Mouse (Mus musculus) ES-Bruce4 (cell line): ENCODE data around the gene Cpa4. TPM values are rescaled to one million over a fixed set of nuclear protein-coding genes. Genes with fewer than 3 reads are reported as not detected.

Source experiments
- H3K27ac ChIP-seq: 2 replicates; pipeline ENCODE4 v1.5.1; 2012; ENCODE audit warnings: low read length, inconsistent platforms; ENCODE audit not compliant: insufficient read depth
- H3K27me3 ChIP-seq: 2 replicates; pipeline ENCODE4 v1.6.1; 2012; ENCODE audit warnings: mild to moderate bottlenecking, low read length, inconsistent platforms; ENCODE audit not compliant: control insufficient read depth, poor library complexity, insufficient read depth, severe bottlenecking
- H3K36me3 ChIP-seq: 2 replicates; pipeline ENCODE4 v1.6.1; 2012; ENCODE audit warnings: inconsistent platforms, mild to moderate bottlenecking, low read length, moderate library complexity; ENCODE audit not compliant: control insufficient read depth, poor library complexity, insufficient read depth, severe bottlenecking
- H3K4me1 ChIP-seq: one replicate; pipeline ENCODE4 v1.8.1; 2011; ENCODE audit warnings: low read length; ENCODE audit not compliant: control insufficient read depth, insufficient read depth
- H3K4me3 ChIP-seq: 2 replicates; pipeline ENCODE4 v1.5.1; 2011; ENCODE audit warnings: low read depth, mild to moderate bottlenecking, low read length
- H3K9ac ChIP-seq: 2 replicates; pipeline ENCODE4 v1.6.1; 2012; ENCODE audit warnings: low read depth, mild to moderate bottlenecking, inconsistent platforms; ENCODE audit not compliant: poor library complexity, severe bottlenecking
- H3K9me3 ChIP-seq: replicated peaks from 2 replicates; pipeline ENCODE4 v1.6.1; 2012; ENCODE audit warnings: mild to moderate bottlenecking, low read length, inconsistent platforms; ENCODE audit not compliant: control insufficient read depth, poor library complexity, insufficient read depth, severe bottlenecking
- CTCF ChIP-seq: IDR thresholded peaks from one replicate; pipeline ENCODE4 v1.8.1; 2011; ENCODE audit warnings: low read depth, low read length
- EP300 ChIP-seq: IDR thresholded peaks from 2 replicates; pipeline ENCODE4 v1.6.1; 2011; ENCODE audit warnings: low read depth, low read length; ENCODE audit not compliant: insufficient read depth
- POLR2A ChIP-seq: IDR thresholded peaks from one replicate; pipeline ENCODE4 v1.8.1; 2011; ENCODE audit warnings: low read length; ENCODE audit not compliant: insufficient read depth
- polyA plus RNA-seq: library from polyadenylated mRNA; stranded (reverse); fragments of >200 nt; gene quantifications from 2 replicates; pipeline ENCODE4 v1.2.4, GENCODE M21; 2011; ENCODE audit warnings: low read depth; ENCODE audit not compliant: missing spikeins, insufficient read depth, insufficient read length

The Cpa4 gene
- polyA plus RNA-seq, 1 experiment, result not detected

DNA sequence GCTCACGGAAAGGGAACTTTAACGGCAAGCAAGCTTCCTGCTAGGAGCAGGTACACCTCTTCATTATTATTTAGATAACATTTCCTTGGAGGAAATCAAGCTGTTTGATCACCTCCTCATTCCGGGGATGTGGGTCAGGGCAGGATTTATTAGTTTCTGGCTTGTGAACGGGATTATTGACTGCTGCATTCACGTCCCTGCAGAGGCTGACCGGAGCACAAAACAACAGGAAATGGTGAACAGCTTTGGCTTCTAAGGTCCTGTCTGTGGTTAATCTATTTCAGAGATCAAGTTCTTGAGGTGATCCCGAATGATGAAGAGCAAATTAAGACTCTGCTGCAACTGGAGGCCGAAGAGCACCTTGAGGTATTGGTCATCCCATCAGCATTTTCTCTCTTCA, 24.3 kb upstream of the Cpa4 start:
- Histone ChIP-seq H3K36me3 (no peaks in the 10 kb centered on the region), H3K4me1 (no peaks in the 10 kb centered on the region), H3K27ac (no peak overlapping the region), H3K27me3 (no peaks in the 10 kb centered on the region), H3K9me3 (no peaks in the 10 kb centered on the region), H3K4me3 (no peak overlapping the region), H3K9ac (no peak overlapping the region)
- no peak for TF ChIP-seq POLR2A

DNA sequence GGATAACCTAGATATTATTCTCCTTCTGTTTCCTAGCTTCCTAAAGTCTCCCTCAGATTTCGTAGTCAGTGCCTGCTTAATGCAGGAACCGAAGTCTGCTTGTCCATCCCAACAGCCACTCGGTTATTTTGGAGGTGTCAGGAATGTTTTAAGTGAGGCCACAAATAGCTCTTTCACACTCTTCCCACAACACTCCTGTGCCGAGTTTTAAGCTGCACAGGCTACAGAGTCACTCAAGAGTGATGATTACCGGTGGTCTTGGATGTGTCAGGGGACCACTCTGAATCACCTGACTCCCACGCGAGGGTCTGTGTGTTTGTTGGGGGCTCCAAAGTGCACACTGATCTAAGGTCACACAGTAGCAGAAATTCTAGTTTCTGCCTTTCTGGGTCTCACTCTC, 22.5 kb upstream of the Cpa4 start:
- no peak overlapping the region for H3K27ac ChIP-seq
- no peaks in the 10 kb centered on the region for H3K27me3 ChIP-seq
- H3K4me3 ChIP-seq, result no peak overlapping the region
- TF ChIP-seq CTCF (no peak), EP300 (no peak), POLR2A (no peak)
- H3K4me1 ChIP-seq, result no peaks in the 10 kb centered on the region
- no peak overlapping the region for H3K9ac ChIP-seq
- no peaks in the 10 kb centered on the region for H3K36me3 ChIP-seq
- H3K9me3 ChIP-seq, result no peaks in the 10 kb centered on the region

- no peaks in the 10 kb centered on the region for H3K27me3 ChIP-seq
These were observed 21.4 kb upstream of the Cpa4 start for GRCm38 (mm10) chr6:30546571-30547273.

GRCm38 (mm10) chr6:30547274-30547645, 20.9 kb upstream of the Cpa4 start:
- H3K27me3 ChIP-seq, result no peaks in the 10 kb centered on the region
- peak overlapping the region; percentile 23; the same call in 1 of the 2 replicates for H3K4me3 ChIP-seq
- no peaks in the 10 kb centered on the region for H3K9me3 ChIP-seq
- H3K9ac ChIP-seq, result peak overlapping the region; percentile 82
- no peaks in the 10 kb centered on the region for H3K4me1 ChIP-seq
- TF ChIP-seq EP300 (no peak), POLR2A (no peak), CTCF (no peak)
- H3K27ac ChIP-seq, result no peak overlapping the region
- H3K36me3 ChIP-seq, result no peaks in the 10 kb centered on the region

More at GRCm38 (mm10) chr6:30546571-30547273, 21.4 kb upstream of the Cpa4 start:
- no peak for TF ChIP-seq POLR2A
- TF ChIP-seq EP300, result no peak
- TF ChIP-seq CTCF, result no peak
- Histone ChIP-seq H3K4me3 (peak overlapping the region; percentile 23), H3K4me1 (no peaks in the 10 kb centered on the region), H3K36me3 (no peaks in the 10 kb centered on the region), H3K9ac (peak overlapping the region; percentile 82), H3K27ac (peak overlapping the region; percentile 64), H3K9me3 (no peaks in the 10 kb centered on the region)

GRCm38 (mm10) chr6:30547656-30548306, 20.4 kb upstream of the Cpa4 start:
- Histone ChIP-seq H3K9ac (peak overlapping the region; percentile 82; the same call in 1 of the 2 replicates), H3K4me3 (no peak overlapping the region), H3K36me3 (no peaks in the 10 kb centered on the region), H3K4me1 (no peaks in the 10 kb centered on the region), H3K27me3 (no peaks in the 10 kb centered on the region), H3K27ac (no peak overlapping the region), H3K9me3 (no peaks in the 10 kb centered on the region)
- no peak for TF ChIP-seq EP300
- no peak for TF ChIP-seq CTCF
- TF ChIP-seq POLR2A, result no peak

DNA sequence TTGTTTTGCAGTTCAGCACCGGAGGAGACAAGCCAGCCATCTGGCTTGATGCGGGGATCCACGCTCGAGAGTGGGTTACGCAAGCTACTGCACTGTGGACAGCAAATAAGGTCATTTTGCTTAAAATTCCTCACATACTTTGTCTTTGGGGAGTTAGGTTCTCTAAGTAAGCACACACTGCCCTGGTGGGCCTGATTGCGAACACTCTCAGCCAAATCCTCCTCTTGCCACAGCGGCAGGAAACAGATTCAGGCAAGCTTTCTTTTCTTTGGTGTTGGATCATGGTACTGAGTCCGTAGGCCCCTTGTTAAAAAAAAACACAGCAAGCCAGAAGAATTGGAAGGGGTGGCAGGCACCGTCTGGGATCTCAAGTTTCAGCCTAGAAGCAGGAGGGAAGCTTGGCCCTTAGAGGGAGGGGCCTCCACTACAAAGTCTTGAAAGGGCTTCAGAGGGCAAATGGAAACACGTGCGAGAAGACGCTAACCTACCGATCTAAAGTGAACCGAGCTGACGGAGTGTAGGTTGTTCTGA, 18.9 kb upstream of the Cpa4 start:
- H3K27me3 ChIP-seq, result no peaks in the 10 kb centered on the region
- H3K36me3 ChIP-seq, result no peaks in the 10 kb centered on the region
- H3K4me3 ChIP-seq, result no peak overlapping the region
- H3K9me3 ChIP-seq, result no peaks in the 10 kb centered on the region
- H3K4me1 ChIP-seq, result no peaks in the 10 kb centered on the region
- peak overlapping the region; percentile 15; the same call in 1 of the 2 replicates for H3K9ac ChIP-seq
- TF ChIP-seq EP300 (no peak), POLR2A (no peak), CTCF (no peak)
- peak overlapping the region; percentile 53; the same call in 1 of the 2 replicates for H3K27ac ChIP-seq
